Mouse (Mus musculus) erythroblast, adult 5-6 weeks (primary cell): ENCODE data around the gene Islr2. TPM values are rescaled to one million over a fixed set of nuclear protein-coding genes. Genes with fewer than 3 reads are reported as not detected.

Experiments used
- ATAC-seq: replicated peaks from 2 replicates; pipeline ENCODE4 v1.8.0; 2016; ENCODE audit warnings: moderate number of reproducible peaks, mild to moderate bottlenecking, moderate TSS enrichment, inconsistent platforms; ENCODE audit not compliant: poor library complexity, low FRiP score, severe bottlenecking
- total RNA-seq, 2 experiments: library from RNA; stranded (forward) in 1 of 2; stranded (reverse) in 1 of 2; fragments of 150-400 nt in 1 of 2; fragments of 200-764, 138-1000 nt in 1 of 2; gene quantifications; 2 replicates each; pipeline versions ENCODE4 v1.2.3 to v1.2.4; 2015 to 2017; ENCODE audit warnings: low replicate concordance in 2 of 2

The Islr2 gene
- total RNA-seq, 2 experiments from 2014 or later: not detected

DNA sequence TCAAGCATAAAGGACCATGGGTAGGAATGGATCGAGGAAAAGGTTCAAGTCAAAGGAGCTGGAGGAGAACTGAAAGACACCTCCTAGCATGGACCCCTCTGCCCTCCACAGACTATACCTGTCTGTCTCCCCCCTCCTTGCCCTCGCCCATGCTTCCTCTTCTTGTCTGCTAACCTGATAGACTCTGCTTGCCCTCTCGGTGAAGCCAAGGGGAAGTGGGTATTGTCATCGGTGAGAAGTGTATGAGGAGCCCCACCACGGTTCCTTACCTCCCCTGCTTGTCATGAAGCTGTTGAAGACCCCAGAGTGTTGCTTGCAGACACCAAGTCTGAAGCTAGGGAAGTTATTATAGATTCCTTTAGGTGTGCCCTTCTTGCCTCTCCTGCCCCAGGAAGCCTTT is 43.8 kb downstream of the Islr2 start:
- no peak for ATAC-seq

- no peak for ATAC-seq
Observed at GRCm38 (mm10) chr9:58159855-58160254, 44.3 kb downstream of the Islr2 start.

GRCm38 (mm10) chr9:58158541-58159311 is 45.4 kb downstream of the Islr2 start:
- no peak for ATAC-seq

DNA sequence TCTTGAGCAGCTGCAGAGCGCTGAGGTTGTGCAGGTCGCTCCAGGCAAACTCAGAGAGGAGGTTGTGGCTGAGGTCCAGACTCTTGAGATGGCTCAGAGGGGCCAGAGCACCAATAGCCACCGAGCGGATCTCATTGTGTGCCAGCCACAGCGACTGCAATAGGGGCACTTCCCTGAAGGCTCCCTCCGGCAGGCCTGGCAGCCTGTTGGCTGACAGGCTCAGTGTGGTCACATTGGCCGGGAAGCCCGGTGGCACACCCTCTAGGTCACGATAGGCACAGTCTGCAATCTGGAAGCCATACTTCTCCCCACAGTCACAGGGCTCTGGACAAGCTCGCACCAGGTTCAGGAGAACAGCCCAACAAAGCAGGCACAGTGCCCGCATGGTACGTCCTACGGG is 46.3 kb downstream of the Islr2 start:
- no peak for ATAC-seq

- no peak for ATAC-seq
Observed at GRCm38 (mm10) chr9:58156819-58157560, 47.1 kb downstream of the Islr2 start.

- ATAC-seq: no peak
Observed at GRCm38 (mm10) chr9:58155366-58155765, 48.8 kb downstream of the Islr2 start.

DNA sequence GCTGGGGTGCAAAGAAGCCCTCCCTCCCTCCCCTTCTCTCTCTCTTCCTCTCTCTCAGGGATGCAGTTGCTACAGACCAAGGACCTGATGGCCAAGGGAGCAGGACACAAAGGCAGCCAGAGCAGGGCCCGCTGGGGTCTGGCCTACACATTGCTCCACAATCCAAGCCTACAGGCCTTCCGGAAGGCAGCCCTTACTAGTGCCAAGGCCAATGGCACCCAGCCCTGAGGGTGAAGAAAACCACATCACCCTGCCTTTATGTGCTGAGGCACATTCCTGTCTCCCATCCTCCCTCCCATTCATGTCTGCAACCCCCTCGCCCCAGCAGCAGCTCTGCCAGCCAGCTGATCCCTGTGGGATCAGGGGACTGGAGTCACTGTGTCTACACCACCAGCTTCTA is 51.0 kb downstream of the Islr2 start:
- no peak for ATAC-seq

- ATAC-seq: no peak
Observed at GRCm38 (mm10) chr9:58150733-58151361, 53.3 kb downstream of the Islr2 start.

DNA sequence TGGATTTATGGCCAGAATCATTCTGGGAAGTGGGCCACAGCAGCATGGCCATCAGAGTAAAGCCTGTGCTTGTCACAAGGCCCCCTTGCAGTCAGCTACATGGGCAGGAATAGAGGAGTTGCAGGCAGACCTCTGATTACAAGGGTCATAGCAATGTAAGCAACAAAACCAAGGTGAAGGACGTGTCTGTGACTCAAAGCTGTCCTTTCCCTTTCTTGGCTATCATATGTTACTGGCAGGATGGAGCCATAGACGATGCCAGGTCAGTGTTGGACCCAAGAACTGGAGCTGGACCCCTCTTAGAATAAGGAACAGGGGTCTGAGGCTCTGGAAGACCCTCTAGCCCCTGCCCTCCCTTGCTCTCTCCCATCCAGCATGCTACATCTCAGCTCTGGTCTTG is 55.3 kb downstream of the Islr2 start:
- no peak for ATAC-seq

Other genes with a start within 250 kb of the Islr2 start
- gene Cyp11a1, start 197.9 kb downstream of the Islr2 start, total RNA-seq (2015; ENCODE audit: low replicate concordance): 0.63 and 2.3 TPM in 2 replicates
- gene Cyp11a1, start 197.9 kb downstream of the Islr2 start, total RNA-seq (2017; ENCODE audit: low replicate concordance): 1.7 and 2.3 TPM in 2 replicates
- not detected in 2 replicates for gene Stra6, start 140.5 kb downstream of the Islr2 start, total RNA-seq (2015; ENCODE audit: low replicate concordance)
- not detected in 2 replicates for gene Stra6, start 140.5 kb downstream of the Islr2 start, total RNA-seq (2017; ENCODE audit: low replicate concordance)
- gene Ccdc33, start 85.5 kb downstream of the Islr2 start, total RNA-seq (2015; ENCODE audit: low replicate concordance): not detected in 2 replicates
- gene Ccdc33, start 85.5 kb downstream of the Islr2 start, total RNA-seq (2017; ENCODE audit: low replicate concordance): not detected in 2 replicates
- gene Islr, start within 50 bp of the Islr2 start, total RNA-seq (2015; ENCODE audit: low replicate concordance): 0.63 TPM in 1 of 2 replicates, not detected in the other
- not detected in 2 replicates for gene Islr, start within 50 bp of the Islr2 start, total RNA-seq (2017; ENCODE audit: low replicate concordance)
- 43.0 and 50.8 TPM in 2 replicates for gene Pml, start 45.5 kb upstream of the Islr2 start, total RNA-seq (2015; ENCODE audit: low replicate concordance)
- gene Pml, start 45.5 kb upstream of the Islr2 start, total RNA-seq (2017; ENCODE audit: low replicate concordance): 51.6 and 69.0 TPM in 2 replicates
- 1.2 and 8.6 TPM in 2 replicates for gene Stoml1, start 48.8 kb upstream of the Islr2 start, total RNA-seq (2015; ENCODE audit: low replicate concordance)
- 2.1 and 2.3 TPM in 2 replicates for gene Stoml1, start 48.8 kb upstream of the Islr2 start, total RNA-seq (2017; ENCODE audit: low replicate concordance)
- gene Loxl1, start 108.9 kb upstream of the Islr2 start, total RNA-seq (2015; ENCODE audit: low replicate concordance): not detected in 2 replicates
- 0.17 TPM in 1 of 2 replicates, not detected in the other for gene Loxl1, start 108.9 kb upstream of the Islr2 start, total RNA-seq (2017; ENCODE audit: low replicate concordance)
- not detected in 2 replicates for gene Tbc1d21, start 166.1 kb upstream of the Islr2 start, total RNA-seq (2015; ENCODE audit: low replicate concordance)
- not detected in 2 replicates for gene Tbc1d21, start 166.1 kb upstream of the Islr2 start, total RNA-seq (2017; ENCODE audit: low replicate concordance)